Mouse (Mus musculus) brain, embryonic 14.5 days (tissue): ENCODE results near the gene Plscr2.

ENCODE experiments used
- CTCF ChIP-seq: fragments of 200-500 bp; IDR thresholded peaks from 2 replicates; pipeline ENCODE4 v1.5.1; 2012; ENCODE audit warnings: inconsistent platforms, mild to moderate bottlenecking, moderate library complexity, borderline replicate concordance; ENCODE audit not compliant: insufficient read depth, insufficient read length; ENCODE audit errors: extremely low read depth
- POLR2A ChIP-seq: fragments of 200-500 bp; IDR thresholded peaks from 2 replicates; pipeline ENCODE4 v1.6.1; 2012; ENCODE audit warnings: mild to moderate bottlenecking, inconsistent platforms, borderline replicate concordance; ENCODE audit not compliant: poor library complexity, insufficient read depth, insufficient read length, severe bottlenecking; ENCODE audit errors: extremely low read depth

DNA sequence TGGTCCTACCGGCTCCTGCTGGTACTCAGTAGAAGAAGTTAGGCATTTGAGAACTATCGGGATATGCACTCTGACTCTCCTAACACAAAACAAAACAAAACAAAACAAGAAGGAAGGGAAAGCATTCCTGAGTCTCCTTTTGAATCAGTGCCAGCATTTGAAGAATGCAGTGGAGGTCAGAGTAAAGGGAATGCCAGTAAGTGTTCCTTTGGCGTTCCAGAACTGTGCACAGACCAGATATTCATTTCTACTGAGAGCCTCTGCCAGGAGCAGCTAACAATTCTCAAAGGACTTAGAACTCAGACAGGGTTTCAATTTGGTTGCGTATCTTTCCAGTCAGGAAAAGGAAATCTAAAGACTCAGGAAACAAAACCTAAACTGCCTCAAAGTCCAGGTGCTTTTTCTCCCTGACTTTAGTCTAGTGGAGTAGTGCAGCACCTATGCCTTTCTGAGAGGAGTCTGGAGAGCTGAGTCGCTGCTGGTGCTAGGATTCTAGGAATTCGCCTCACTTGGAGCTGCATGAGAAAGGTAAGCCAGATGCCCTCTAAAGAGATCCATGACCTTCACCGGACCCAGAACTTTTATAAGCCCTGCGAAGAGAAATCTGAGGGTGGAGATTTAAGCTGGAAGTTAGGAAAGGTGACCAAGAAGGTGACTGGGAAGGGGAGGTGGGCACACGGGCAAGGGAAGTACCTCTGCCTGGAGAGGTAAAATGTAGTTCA lies at the start of gene Plscr2:
- TF ChIP-seq POLR2A: no peak
- no peak for TF ChIP-seq CTCF
